Mouse (Mus musculus): ENCODE data around the gene Plcl1. TPM values are rescaled to one million over a fixed set of nuclear protein-coding genes. Genes with fewer than 3 reads are reported as not detected.
A peak's percentile ranks its signal among the peaks of the same experiment; 100 is the strongest.
"Not testable (repeated sequence)": the region's sequence is repeated elsewhere in the genome, so short reads cannot be mapped to it uniquely, and the experiment has no call there.

Plcl1 gene
- total RNA-seq, 4 experiments from 2014 or later: 3.0 to 4.7 (median 3.5) TPM

DNA sequence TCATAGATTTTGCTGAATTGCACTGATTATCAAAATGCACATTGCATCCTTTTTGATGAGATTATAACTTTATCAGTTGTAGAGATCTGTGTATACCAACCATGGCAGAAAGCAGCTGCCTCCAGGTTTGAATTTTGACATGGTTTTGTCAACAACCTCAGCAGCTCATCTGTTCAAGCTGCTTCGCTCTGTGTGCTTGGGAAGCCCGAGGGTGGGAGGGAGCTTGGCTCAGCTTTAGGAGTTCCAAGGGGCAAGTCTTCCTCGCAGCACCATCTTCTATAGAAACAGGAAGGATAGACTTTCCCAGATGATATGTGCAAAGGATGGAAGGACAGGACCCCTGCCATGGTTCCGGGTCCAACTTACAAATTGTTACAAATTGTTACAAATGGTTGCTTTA, 32.9 kb downstream of the Plcl1 start:
- DNase-seq (ENCODE audit: low spot score): no peak

DNA sequence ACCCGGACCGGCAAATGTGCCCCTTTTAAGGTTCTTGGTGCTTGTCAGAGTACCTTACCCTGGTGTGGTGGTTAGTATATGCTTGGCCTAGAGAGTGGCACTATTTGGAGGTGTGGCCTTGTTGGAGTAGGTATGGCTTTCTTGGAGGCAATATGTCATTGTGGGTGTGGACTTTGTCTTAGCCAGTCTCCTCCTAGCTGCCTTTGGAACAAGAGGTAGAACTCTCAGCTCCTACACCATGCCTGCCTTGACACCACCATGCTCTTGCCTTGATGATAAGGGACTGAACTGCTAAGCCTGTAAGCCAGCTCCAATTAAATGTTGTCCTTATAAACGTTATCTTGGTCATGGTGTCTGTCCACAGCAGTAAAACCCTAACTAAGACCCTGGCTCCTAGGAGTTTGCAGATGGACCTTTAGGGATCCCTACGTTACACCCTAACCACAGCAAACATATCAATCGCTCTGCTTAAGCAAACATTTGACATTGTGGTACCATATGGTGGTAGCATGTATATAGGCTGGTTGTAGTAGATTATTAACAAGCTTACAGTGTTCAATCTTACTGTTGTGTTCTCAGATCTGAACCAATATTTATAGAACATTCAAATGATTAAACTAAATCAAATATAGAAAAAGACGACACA, 39.4 kb downstream of the Plcl1 start:
- no peak for DNase-seq (ENCODE audit: low spot score)

DNA sequence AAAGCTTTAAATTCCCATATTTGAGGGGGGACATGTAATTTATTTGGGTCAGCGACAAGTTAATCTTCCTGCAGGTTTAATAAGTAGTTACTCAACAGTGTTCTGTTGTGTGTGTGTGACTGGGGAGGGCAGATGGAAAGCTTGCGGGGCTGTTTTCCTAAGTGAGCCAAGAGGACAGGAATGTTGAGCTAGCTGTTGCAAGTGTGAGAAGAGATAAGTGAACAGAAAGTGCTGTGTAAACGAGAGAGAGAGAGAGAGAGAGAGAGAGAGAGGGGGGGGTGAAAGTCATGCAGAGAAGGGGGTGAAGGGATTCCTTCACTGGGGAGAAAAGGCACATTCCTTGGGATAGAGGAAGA, 39.9 kb downstream of the Plcl1 start:
- no peak for DNase-seq (ENCODE audit: low spot score)

- DNase-seq (ENCODE audit: low spot score): no peak
Measured at GRCm38 (mm10) chr1:55446273-55446672, 40.6 kb downstream of the Plcl1 start.

GRCm38 (mm10) chr1:55446876-55447275, 41.2 kb downstream of the Plcl1 start:
- no peak for DNase-seq (ENCODE audit: low spot score)

GRCm38 (mm10) chr1:55447661-55448060, 41.9 kb downstream of the Plcl1 start:
- no peak for DNase-seq (ENCODE audit: low spot score)

- DNase-seq (ENCODE audit: low spot score): no peak
Measured at GRCm38 (mm10) chr1:55448104-55448503, 42.4 kb downstream of the Plcl1 start.

DNA sequence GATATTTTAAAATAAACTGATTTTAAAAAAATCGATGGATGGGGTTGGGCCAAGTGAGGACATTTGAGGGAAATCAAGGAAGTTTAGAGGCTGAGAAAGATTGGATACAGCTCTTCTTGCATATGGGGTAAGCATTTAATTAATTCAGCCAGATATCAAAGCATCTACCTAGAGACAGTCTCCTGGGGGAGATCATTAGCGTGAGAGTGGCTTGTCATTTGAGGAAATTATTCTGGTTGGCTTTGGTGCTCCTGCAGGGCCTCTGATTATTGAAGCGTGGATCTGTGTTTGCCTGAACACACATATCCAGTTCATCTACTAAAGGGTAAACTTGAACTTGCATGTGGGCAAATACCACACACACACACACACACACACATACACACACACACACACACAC, 44.1 kb downstream of the Plcl1 start:
- DNase-seq (ENCODE audit: low spot score): no peak

GRCm38 (mm10) chr1:55454119-55454518, 48.4 kb downstream of the Plcl1 start:
- DNase-seq (ENCODE audit: low spot score): no peak

- DNase-seq (ENCODE audit: low spot score): no peak
Measured at GRCm38 (mm10) chr1:55462301-55462700, 56.6 kb downstream of the Plcl1 start.

DNA sequence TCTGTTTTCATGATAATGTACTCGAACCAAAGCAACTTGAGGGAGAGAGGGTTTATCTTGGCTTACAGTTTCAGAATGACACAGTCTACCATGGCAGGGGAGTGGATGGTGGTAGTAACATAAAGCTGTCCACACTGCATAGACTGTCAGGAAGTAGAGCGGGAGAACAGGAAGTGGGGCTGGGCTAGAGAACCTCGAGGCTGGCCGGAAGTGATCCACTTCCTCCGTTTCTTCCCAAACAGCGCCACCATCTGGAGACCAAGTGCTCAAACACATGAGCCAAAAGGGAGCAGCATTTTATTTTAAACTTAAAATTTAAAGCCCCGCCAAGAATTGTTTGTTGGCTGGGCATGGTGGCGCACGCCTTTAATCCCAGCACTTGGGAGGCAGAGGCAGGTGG, 68.0 kb downstream of the Plcl1 start:
- no peak for DNase-seq (ENCODE audit: low spot score)

DNA sequence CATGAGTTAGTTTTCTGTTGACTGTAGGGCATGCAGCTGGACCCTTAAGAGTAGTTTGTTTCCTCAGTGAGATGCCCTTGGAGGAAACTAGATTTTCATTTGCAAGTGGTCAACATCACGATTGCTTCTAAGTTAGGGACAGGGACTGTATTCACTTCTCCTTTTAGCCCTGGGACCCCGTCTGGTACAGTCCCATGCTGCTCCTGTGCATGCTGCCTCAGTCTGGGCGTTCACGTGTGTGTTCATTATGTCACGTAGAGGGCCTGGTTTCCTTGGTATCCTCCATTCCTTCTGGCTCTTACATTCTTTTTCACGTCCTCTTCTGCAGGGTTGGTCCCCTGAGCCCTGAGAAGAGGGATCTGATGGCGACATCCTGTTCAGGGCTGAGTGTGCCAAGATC, 69.3 kb downstream of the Plcl1 start:
- no peak for DNase-seq (ENCODE audit: low spot score)

DNA sequence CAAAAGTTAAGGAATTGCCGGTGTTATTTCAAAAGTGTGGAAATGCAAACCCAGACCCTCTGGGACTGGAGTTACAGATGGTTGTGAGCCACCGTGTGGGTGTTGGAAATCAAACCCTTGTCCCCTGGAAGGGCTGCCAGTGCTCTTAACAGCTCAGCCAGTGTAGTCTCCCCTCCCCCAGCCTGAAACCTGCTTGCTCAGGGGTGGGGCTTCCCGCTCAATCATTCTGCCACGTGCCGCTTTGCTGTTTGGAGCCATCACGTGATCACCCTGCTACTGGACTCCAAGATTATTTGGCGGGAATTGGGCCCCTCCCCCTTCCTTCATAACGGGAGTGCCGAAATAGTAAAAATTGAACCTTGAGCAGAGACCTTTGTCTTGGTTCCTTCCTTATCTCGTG, 81.7 kb downstream of the Plcl1 start:
- DNase-seq (ENCODE audit: low spot score): not testable (repeated sequence)

DNA sequence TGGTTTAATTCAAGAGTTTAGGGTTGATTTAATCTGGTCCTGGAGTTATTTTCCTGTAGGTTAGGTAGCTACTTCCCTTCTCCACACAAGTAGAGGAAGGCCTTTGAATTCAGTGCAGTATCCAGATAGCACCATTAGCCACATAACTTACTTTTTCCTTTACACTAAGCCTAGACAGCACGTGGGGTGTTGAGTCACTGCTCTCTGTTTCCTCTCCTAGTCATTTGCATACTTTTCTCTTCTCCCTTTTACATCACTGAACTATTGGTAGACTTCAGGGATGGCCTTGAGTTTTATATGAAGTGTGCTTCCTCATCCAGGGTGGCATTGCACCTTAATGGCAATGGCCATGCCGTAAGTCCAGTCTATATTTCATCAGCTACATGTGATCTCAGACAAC, 82.5 kb downstream of the Plcl1 start:
- no peak for DNase-seq (ENCODE audit: low spot score)

- no peak for DNase-seq (ENCODE audit: low spot score)
Measured at GRCm38 (mm10) chr1:55489355-55489754, 83.6 kb downstream of the Plcl1 start.

- no peak for DNase-seq (ENCODE audit: low spot score)
Measured at GRCm38 (mm10) chr1:55499872-55500271, 94.2 kb downstream of the Plcl1 start.

- DNase-seq (ENCODE audit: low spot score): no peak
Measured at GRCm38 (mm10) chr1:55500981-55501682, 95.4 kb downstream of the Plcl1 start.

- DNase-seq (ENCODE audit: low spot score): no peak
Measured at GRCm38 (mm10) chr1:55505811-55506210, 100.1 kb downstream of the Plcl1 start.

DNA sequence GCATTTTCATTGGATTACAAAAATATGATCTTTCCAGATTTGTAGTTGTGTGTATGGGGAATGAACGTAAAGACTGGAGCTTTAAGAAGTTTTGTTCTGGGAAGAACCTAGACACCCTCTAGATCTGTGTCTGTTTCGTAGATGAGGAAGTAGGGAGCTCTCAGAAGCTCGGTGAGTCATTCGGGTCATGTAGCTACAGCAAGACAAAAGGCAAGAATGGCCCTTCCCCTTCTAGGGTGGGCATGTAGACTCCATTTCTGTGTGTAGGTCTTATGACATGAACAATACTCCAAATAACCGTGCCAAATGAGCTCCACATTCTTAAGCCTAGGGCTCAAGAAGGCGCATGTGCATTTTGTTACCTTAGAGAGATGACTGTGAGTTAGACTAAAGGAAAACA, 101.3 kb downstream of the Plcl1 start:
- DNase-seq (ENCODE audit: low spot score): no peak

- DNase-seq (ENCODE audit: low spot score): no peak
Measured at GRCm38 (mm10) chr1:55509587-55509986, 103.9 kb downstream of the Plcl1 start.

DNA sequence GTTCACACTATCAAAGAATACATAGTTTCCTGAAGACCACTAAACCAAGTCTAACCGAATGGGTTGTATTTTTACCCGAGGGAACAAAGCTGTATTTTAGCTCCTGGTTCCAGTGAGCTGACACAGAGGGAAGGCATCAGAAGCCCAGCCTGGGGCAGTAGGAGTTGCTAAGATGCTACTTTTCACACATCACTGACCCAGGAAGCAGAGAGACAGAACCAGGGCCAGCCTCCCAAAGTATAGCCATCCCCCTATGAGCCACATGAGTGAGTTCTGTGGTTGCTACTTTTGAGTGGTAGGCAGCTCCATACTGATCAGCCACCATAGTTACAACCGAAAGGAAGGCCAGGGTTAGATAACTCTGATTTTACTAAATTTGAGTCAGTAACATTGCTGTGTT, 106.4 kb downstream of the Plcl1 start:
- no peak for DNase-seq (ENCODE audit: low spot score)

- peak; percentile 44 for DNase-seq (ENCODE audit: low spot score)
Measured at GRCm38 (mm10) chr1:55512799-55513198, 107.1 kb downstream of the Plcl1 start.

DNA sequence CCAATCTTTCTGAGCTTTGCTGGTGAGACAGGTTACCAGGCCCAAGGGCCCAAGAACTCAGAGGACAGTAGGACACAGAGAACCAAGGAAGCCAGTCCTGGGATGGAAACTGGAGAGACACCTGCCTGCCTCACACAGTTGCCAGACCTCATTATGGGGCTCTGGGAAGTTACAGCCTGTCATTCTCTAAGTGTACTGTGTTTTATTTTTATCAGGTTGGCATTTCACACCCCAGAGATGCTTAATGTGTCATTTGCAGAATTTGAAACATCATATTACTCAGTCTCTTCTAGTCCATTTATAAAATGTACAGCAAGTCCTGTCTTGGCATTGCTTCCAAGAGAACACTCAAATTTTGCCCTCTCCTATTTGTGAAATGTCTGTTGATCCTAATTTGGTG, 111.5 kb downstream of the Plcl1 start:
- no peak for DNase-seq (ENCODE audit: low spot score)

DNA sequence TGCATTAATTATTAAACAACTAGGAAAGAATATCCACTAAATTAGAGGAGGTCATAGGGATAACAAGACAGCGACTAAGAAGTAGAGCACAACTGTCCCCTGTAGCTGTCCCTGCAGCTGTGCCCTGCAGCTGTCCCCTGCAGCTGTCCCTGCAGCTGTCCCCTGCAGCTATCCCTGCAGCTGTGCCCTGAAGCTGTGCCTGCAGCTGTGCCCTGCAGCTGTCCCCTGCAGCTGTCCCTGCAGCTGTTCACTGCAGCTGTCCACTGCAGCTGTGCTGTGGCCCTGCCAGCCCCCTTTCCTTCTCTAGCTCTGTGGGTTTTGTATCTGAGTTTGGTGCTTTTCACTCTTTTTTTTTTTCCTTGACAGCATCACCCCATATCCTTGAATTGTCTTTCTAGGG, 118.2 kb downstream of the Plcl1 start:
- DNase-seq (ENCODE audit: low spot score): no peak

Data from heart, adult 8-10 months (tissue).